Mouse (Mus musculus) bone marrow macrophage, adult 2 months (primary cell): ENCODE results near the gene Atp7a.

Source experiments
- CTCF ChIP-seq: IDR thresholded peaks from 2 replicates; pipeline ENCODE4 v1.5.1; 2012; ENCODE audit warnings: low read depth, mild to moderate bottlenecking, low read length, moderate library complexity
- POLR2A ChIP-seq: IDR thresholded peaks from 2 replicates; pipeline ENCODE4 v1.6.1; 2012; ENCODE audit warnings: mild to moderate bottlenecking, low read depth, low read length, borderline replicate concordance

- no peak for TF ChIP-seq CTCF
- no peak for TF ChIP-seq POLR2A
These were observed 17.0 kb downstream of the Atp7a start for GRCm38 (mm10) chrX:106043863-106044617.
